Mouse (Mus musculus): ENCODE measurements around the gene Eif2b4.

The Eif2b4 gene

DNA sequence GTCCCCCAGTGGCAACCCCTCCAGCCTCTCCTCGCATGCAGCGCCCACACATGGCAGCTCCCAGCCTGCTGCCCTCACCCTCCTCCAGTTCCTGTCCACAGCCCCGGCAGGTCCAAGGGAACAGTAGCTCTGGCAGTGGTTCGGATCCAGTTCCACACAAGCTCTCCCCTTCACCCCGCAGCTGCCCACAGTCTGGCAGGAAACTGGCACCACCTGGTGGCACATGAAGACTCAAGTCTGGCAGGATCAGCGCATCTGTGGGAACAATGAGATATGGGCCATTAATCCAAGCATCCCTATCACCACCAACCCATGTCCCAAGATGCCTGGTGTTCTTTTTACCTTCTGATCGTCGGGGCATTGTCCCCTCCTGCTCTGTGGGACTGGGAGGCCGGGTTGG lies 6.7 kb upstream of the Eif2b4 start:
- no peak for DNase-seq (ENCODE audit: low spot score)

DNA sequence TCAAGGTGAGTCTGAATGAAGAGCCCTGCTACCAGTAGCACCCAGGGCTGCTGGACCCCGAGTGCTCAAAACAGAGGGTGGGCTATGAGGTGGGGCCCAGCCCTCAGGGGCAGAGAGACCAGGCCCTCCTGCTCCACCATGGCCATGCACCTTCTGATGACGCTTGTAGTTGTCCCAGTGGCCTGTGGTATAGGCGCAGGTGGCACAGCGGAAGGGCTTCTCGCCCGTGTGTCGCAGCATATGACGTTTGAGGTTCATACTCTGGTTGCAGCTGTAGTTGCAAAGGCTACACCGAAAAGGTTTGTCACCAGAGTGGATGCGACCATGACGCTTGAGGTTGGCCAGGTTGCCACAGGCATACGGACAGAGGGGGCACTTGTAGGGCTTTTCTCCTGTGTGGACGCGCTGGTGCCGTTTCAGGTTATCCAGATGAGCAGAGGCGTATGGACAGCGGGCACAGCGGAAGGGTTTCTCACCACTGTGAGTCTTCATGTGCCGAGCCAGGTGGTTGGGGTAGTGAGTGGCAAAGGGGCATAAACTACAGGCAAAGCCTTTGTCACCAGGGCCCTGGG lies 6.2 kb upstream of the Eif2b4 start:
- no peak for DNase-seq (ENCODE audit: low spot score)

DNA sequence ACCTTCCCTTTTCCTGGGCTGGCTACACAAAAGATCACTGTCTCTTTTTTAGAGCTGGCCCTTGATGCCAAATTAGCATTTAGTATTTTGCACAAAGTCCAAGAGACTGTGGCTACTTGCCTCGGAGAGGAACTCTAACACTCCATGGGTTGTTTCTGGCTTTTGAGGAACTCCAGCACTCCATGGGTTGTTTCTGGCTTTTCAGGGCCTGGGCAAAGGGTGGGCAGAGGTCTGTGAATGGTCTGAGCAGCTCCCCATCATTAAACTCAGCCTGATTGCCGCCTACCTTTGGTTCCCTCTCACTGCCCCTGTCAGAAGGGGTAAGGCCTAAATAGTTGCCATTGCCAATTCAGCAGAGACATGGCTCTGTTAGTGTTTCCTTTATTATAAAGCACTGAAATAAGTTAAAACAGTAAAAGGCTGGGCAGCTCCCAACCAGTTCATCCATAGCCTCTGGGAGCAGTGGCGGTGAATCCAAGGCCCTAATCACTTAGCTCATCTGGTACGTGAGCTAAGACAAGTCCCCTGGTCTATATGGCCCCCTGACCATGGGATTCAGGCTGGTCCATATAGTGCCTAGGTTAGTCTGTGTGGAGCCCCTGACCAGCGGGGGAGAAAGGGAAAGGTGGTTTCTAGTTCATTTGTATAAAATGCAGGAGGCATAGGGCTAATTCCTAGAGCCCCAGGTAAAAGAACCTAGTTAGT lies 5.5 kb upstream of the Eif2b4 start:
- no peak for DNase-seq (ENCODE audit: low spot score)

DNA sequence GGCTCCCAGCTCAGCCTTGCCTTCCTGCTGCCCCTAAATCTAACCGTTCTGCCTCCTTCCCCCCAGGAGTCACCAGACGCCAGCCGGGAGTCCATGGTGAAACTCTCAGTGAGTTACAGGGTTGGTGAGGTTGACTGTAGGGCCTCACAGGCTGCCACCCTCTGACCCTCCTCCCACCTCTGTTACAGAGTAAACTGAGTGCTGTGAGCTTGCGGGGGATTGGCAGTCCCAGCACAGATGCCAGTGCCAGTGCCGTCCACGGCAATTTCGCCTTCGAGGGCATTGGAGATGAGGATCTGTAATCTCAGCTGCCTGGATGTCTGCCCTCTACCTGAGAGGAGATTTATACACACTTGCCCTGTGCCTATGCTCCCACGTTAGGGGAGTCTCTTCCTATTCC lies 4.9 kb upstream of the Eif2b4 start:
- no peak for DNase-seq (ENCODE audit: low spot score)

DNA sequence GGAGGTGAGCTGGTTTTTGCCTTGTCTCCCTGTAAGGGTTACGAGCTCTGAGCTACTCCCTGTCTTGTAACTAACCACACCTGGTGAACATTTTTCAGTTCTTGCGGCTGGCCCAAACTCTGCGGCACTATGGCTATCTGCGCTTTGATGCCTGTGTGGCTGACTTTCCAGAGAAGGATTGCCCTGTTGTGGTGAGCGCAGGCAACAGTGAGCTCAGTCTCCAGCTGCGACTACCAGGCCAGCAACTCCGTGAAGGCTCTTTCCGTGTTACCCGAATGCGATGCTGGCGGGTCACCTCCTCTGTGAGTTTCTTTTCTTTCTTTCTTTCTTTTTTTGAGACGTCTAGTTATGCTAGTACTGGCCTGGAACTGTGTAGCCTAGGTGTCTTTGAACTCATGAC lies 3.8 kb upstream of the Eif2b4 start:
- DNase-seq (ENCODE audit: low spot score) = no peak

DNA sequence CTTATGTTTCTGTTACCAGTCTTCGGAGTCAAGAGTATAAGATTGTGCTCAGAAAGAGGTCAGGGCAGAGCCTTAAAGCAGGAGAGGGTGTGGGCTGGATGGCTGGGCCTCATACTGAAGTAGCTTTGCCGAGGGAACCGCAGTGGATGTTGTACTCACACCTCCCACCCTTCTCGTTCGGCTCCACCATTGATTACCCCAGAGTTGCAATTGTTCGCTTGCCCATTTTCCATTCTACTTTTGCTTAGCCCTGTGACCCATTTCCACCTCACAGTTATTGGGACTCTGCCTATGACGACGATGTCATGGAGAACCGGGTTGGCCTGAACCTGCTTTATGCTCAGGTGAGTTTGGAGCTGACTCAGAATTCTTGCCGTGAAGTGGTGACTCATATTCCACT lies 3.0 kb upstream of the Eif2b4 start:
- no peak for DNase-seq (ENCODE audit: low spot score)

DNA sequence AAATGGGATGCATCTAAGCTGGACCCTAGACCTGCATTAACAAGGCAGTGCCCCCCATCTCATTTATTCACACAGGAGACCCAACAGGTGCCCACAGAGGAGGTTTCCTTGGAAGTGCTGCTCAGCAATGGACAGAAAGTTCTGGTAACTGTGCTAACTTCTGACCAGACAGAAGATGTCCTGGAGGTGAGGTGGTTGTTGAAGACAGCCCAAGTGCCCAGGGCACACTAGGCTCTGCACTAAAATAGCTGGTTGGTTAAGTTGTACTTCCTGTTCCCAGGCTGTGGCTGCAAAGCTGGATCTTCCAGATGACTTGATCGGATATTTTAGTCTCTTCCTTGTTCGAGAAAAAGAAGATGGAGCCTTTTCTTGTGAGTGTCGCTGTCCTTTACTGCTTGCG lies 2.4 kb upstream of the Eif2b4 start:
- DNase-seq (ENCODE audit: low spot score) = no peak

DNA sequence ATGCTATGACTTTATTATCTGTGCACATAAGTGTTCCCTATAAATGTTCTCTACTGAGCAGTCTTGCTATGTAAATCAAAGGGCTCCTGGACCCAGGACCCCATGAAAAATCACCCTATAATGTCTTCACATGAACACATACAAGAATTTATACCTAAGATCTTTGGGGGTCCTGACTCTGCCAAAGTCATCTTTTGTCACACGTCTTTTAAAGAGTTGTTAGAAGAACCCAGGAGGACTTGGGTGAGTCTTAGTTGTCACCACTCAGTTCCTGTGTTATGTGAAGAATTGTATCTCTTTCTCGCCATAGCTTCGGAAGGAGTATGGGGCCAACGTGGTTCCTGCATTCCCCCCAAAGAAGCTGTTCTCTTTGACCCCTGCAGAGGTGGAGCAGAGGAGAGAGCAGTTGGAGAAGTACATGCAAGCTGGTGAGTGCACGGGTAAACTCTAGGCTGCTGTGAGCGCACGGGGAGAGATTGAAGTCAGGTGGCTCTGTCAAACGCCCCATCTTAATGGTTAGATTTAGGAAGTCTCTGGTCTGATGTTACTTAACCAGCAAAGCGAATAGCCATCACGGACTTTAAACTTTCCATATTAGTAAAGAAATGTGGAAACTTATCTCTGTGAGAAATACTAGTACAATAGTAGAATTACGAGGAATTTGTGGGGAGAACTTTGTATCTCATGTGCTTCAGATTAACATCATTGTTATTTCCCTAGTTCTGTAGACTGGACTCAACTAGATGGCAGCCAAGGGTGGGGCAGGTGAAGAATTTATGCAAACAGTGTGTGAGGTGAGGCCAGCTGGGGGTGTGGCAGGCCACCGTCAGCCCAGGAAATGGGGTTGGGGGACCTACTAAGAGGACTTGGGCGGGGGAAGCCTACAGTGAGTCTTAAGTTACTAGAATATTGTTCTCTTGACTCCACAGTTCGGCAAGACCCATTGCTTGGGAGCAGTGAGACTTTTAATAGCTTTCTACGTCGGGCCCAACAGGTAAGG lies 1.6 kb upstream of the Eif2b4 start:
- DNase-seq (ENCODE audit: low spot score) = no peak

DNA sequence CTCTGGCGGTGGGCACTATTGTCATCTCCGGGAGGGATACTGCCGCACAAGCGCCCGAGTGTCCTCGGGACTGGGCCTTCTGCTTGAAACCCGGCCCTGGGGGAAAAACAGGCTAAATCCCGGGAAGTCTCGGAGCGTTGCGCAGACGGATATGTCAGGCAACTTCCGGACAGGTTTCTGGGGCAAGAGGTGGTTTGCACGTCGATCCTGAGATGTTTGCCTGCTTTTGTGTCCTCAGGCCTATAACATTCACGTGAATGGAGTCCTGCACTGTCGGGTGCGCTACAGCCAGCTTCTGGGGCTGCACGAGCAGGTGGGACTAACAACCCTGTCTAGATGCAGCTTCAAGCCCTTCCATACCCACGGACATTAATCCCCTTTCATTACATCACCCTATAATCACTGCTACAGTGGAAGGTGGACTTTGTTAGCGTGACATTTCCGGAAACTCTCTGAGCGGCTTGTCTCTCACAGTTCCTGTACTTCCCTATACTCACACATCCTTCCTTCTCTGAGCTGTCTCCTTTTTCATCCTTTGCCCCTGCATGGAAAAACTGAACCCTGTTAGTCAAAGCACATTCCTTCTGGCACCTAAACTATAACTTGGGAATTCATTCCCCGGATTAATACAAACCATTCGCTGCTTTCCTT lies 526 bp upstream of the Eif2b4 start:
- DNase-seq (ENCODE audit: low spot score) = no peak

DNA sequence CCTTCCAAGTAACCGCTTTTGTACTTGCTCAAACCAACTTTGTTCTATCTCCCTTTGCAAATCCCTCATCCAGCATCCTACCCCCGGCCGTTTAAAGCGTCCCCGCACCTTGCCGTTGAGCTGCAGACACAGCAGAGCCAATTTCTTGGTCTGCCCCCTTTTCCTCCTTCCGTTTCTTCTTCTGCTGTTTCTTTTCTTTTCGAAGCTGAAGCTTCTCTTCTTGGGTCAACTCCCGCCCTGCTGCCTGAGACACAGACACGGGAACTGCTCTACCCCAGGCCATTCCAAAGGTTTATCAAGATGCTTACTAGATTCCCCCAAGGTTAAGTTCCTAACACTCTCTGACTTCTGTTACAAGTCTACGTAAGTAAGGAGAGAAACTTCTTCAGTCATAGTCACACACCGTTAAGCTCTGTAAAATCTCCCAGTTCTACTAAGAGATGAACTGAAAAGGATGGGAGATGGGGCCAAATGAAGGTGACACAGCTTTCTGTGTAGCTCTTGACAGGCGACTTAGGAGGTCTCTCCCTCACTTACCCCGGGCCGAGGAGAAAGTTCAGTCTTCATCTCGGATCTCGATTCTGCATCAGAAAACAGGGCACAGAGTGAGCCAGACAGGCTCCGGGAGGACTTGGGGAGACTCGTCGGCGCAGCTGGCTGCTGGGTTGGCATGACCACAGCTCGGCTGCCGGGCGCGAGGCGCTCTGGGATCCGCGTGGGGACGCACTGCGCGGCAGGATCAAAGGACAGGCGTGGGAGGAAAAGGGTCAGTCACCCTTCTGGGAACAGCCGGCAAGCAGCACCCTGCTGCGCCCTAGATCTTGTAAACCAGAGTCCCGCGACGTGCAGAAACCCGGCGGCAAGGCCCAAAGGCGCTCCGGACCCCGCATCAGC lies 938 bp downstream of the Eif2b4 start:
- peak; percentile 68 for DNase-seq (ENCODE audit: low spot score)

DNA sequence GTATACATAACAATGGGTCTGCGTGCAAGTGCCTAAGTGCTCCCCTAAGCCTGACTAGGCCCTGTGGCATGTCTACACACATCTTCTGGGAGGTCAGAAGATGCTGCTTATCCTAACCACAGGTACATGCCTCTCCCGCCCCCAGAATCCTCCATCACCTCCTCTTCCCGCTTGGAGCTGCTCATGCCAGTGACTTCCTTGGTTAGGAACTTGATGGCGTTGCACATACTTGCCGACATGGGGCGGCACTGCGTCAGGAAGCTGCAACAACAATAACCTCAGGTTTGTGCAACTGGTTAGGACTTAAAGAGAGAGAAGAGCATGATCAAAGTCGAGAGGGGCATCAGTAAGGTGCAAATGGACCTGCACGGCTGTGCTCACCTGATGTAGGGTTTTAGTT lies 3.0 kb downstream of the Eif2b4 start:
- no peak for DNase-seq (ENCODE audit: low spot score)

DNA sequence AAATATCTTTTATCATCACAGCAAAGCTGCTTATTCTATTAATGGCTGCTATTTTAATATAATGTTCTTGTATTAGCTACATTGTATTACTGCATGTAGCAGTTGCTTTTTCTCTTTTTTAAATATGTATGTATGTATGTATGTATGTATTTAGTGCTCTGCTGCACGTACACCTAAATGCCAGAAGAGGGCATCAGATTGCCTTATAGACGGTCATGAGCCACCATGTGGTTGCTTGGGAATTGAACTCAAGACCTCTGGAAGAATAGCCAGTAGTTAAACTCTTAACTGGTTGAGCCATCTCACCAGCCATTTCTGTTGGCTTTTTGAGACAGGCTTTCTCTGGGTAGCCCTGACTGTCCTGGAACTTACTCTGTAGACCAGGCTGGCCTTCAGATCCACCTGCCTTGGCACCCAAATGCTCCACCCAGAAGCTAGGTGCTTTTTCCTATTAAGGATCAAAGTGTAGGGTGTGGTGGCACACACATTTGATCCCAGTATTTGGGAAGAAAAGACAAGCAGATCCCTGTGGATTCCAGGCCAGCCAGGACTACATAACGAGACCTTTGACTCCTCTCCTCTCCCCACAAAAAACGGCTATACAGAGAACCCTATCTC lies 4.9 kb downstream of the Eif2b4 start:
- no peak for DNase-seq (ENCODE audit: low spot score)

DNA sequence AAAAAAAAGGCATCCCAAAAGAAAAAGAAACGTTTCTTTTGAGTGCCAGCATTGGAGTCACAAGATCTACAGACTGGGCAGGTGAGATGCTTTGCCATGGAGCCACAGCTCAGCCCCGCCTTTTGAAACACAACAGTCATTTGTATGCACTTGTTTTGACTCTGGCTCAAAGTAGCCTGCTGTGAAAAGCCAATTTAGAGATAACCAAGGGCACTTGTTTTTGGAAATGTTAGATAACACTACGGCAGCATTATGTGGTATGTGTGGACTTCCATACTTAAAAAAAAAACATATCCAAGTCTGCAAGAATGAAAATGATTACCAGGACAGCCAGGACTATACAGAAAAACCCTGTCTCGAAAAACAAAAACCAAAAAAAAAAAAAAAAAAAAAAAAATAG lies 9.6 kb downstream of the Eif2b4 start:
- DNase-seq (ENCODE audit: low spot score) = no peak

DNA sequence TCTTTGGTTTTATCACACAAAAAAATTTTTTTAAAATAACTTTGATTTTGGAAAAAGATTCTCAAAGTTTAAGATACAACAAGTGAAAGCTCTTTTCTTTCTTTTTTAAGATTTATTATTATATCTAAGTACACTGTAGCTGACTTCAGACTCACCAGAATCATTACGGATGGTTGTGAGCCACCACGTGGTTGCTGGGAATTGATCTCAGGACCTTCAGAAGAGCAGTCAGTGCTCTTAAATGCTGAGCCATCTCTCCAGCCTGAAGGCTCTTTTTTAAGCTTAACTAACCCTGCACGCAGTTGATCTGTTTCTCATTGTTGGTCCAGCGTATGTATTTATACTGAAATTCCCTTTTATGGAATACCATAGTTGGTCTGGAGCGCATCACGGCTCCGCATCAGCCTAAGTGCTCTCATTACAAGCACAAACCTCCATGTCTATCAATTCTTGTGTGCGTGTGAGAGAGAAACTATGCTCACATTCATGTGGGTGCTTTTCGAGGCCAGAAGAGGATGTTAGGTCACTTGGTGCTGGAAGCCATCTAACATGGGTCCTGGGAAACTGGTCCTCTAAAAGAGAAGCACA lies 12.0 kb downstream of the Eif2b4 start:
- no peak for DNase-seq (ENCODE audit: low spot score)

DNA sequence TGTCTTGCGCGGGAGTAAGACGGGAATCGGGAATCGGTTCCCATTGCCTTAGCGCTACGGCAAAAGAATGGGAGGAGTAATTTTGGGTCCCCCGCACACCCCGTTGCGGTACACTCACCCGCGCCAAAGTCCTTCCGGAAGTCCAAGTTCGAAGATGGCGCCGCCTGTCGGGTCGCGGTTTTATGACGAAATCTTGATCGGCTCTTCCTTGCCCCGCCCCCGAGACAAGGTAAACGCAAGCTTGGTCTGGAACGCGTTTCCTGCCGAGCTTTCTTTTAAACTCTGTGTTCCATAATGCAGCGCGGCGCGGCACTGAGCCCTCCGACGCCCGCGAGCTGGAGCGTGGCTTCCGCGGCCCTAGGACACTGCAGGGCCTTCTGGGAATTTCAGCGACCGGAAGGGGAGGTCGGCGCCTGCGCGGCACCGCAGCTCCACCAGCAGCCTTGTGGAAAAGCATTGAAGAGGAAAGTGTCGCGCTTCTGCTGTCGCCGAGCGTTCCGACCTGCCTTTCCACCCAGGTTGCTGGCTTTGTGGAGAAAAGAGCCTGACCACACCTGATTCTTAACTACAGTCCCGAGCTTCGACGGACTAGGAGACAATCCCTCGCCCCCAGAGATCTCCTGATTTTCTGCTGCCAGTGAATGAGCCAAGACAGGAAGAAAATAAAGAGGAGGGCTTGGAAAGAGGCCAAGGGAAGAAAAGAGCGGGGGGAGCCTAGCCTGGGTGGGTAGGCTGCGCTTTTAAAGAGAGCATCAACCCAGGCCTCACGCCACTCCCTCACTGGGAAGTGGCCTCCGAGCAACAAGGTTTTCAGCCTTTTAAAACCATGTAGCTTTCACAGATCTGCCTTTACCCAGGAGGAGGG lies 13.2 kb downstream of the Eif2b4 start, which contains the start of the genes Gm29609 and Gtf3c2:
Gm29609 (minus strand) TSS at position 146 of the 865 bp plus-strand sequence.
Gtf3c2 (minus strand) TSS at position 379 of the 865 bp plus-strand sequence.
- peak; percentile 93 for DNase-seq (ENCODE audit: low spot score)

DNA sequence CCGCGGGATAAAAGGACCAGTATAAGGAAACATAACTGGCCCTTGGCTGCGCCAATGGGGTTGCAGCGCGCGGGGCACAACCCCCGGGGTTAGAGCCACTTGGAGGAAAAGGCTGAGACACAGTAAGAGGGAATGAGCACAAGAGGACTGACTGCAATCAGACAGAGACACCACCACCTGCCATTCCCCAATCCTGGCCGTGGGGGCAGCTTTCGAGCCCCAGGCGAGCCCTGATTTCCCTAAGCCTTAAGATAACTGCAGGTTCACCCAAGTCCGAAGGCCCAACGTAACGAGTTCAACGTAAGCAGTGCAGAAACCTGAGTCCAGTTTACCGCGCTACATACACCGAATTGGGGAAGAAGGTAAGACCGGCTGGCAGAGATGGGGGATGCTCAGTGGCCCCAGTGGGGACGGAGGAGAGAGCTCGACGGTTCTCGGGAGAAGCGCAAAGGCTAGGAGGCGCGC lies 13.9 kb downstream of the Eif2b4 start:
- DNase-seq (ENCODE audit: low spot score) = no peak

DNA sequence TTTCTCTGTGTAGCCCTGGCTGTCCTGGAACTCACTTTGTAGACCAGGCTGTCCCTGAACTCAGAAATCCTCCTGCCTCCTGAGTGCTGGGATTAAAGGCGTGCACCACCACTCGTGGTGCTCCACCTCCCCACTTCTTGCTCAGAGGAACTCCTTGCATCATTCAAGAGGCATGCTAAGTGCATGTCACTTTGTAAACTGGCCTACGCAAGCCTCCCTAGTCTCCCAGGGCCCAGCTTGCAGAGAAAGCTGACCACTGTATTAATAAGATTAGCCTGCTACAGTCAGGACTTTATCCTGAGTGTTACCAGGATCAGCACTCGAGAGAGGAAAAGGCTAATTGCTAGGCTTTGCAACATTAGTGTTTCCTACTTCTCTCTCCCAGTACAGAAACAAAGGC lies 24.6 kb downstream of the Eif2b4 start:
- no peak for DNase-seq (ENCODE audit: low spot score)

DNA sequence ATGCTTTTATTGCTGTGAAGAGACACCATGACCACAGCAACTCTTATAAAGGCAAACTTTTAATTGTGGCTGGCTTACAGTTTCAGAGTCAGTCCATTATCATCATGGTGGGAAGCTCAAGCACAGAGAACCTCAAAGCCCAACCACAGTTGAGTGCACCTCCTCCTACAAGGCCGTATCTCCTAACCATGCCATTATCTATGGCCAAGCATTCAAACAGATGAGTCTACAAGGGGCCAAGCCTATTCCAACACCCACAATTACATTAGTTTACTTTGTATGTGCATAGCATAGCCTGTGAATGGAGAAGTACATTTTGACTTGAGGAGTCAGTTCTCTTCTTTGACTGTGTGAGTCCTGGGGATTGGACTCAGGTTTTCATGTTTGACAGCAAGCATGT lies 28.4 kb downstream of the Eif2b4 start:
- no peak for DNase-seq (ENCODE audit: low spot score)

DNA sequence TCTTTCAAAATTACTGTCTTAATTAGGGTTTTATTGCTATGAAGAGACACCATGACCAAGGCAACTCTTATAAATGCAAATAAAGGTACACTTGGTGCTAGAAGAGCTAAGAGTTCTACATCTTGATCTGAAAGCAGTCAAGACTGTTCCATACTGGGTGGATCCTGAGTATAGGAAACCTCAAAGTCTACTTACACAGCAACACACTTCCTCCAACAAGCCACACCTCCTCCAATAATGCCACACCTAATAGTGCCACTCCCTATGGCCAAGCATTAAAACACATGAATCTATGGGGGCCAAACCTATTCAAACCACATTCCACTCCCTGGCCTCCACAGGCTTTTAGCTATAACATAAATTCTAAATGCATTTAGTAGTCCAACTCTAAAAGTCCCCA lies 30.8 kb downstream of the Eif2b4 start:
- no peak for DNase-seq (ENCODE audit: low spot score)
